Mouse (Mus musculus): Measurements from ENCODE around the gene Gramd1a. TPM values are rescaled to one million over a fixed set of nuclear protein-coding genes. Genes with fewer than 3 reads are reported as not detected.
A peak's percentile ranks its signal among the peaks of the same experiment; 100 is the strongest.

Gene Gramd1a
- total RNA-seq, 2 experiments from 2014 or later, result 94.0 to 120 TPM

DNA sequence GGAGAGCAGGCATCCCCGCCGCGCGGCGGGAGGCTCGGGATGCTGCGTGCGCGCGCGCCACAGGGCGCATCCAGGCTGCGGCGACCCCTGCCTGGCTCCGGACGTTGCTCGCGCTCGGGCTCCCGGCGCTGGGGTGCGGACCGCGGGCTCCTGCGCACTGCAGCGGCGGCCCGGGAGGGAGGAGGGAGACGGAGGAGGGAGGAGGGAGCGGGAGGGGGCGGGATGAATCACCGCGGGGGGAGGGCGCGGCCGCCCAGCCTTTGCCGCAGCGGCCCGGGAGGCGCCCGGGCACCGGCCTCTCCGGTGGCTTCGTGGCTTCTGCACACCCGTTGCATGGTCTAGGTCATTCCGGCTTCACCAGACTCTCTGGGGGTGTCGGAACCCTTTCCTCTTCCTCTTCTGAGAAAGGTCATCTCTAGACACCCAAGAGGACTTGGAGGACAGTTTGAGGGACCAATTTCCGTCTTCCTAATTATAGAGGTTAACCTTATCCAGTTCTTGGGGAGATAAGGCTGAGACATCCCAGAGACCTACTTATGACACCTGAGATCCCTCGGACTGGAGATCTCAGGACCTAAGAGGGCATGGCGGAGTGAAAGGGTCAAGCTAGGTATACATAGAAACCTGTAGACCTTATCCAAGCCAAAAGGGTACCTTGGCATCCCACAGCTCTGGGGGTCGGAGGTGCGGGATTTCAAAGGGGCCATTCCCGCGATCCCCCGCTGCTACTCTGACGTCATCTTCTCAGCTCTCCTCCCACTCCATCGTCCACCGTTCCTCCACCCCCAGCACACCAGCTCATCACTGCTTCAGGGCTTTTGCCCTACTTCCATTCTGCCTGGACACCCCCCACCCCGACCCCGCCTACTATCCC, 28.6 kb downstream of the Gramd1a start, which contains the start of gene Scn1b:
Scn1b (minus strand) TSS at position 153 of the 874 bp plus-strand sequence.
- intact Hi-C loops (cut with DNase I), result no loop called here
- DNase-seq (ENCODE audit: low spot score in 2 of 2), result peak; percentile 68 to 82

DNA sequence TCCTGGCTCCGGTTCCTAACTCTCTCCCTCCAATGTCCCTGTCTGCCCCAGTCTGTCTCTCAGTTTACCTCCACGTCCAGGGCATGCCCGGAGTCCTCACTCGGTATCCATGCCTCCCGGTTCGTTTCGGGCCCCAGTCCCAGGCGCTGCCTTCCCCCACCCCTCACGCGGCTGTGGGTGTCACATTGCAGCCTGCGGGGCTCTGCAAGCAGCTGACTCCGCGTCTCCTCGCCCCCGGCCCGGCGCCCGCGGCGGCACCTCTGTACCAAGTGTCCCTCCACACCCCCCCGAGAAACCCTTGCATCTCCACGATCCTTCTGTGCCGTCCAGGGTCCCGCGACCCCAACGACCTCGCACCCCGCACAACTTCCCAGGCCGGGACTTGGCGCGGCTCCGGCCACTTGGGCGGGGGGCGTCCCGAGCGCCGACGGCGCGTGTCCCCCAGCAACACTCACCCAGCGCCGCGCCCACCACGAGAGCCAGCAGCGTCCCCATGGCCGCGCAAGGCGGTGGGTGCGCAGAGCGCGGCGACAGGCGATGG, 29.4 kb downstream of the Gramd1a start:
- DNase-seq (ENCODE audit: low spot score in 2 of 2), result peak; percentile 69 to 71
- intact Hi-C loops (cut with DNase I), result no loop called here

DNA sequence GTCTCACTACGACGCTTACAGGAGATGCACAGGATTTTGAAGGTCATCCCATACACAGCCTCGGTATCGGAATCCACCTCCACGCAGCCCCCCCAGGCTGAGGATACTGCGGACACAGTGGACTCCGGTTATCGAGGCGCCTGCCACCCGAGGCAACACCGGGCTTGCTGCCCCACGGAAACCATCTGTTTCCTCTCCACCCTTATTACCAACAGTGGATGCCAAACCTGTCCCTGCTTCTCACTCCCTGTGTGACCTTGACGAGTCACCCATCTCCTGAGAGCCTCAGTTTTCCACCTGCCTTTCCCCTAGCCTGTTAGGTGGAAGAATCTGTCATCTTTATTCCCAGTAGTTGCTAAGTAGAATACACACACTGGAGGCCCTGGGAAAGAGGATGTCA, 30.6 kb downstream of the Gramd1a start:
- intact Hi-C loops (cut with DNase I), result no loop called here
- no peak for DNase-seq (ENCODE audit: low spot score in 2 of 2)

DNA sequence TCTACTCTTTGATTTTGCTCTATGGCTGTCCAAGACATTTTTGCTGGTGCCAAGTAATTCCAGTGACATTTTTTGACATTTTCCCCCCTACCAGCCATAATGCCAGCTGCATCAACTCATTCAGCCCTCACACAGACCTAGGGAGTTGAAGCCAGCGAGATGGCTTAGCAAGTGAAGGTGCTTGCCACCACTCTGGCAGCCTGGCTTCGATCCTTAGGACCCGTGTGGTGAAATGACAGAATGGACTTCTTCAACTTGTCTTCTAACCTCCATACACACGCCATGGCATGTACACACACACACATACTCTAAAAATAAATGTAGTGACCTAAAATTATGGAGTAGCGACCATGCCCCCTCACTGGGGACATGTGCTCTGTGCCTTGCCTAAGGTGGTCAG, 31.3 kb downstream of the Gramd1a start:
- intact Hi-C loops (cut with DNase I), result no loop called here
- DNase-seq (ENCODE audit: low spot score in 2 of 2), result no peak

DNA sequence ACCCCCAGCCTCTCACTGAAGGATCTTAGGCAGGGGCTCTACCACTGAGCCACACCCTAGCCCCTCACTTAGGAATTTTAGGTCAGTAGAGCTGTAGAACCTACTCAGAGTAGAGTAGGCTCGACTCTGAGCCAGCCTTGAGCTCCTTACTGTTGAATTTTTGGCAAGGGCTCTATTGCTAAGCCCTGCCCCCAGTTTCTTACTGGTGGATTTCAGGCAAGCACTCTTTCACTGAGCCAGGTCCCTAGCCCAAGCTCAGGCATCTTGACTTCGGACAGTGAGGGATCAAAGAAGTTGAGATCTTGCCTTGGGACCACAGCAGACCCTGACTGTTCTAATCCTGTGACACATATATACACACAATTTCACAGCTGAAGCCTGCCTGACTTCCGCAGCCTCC, 32.0 kb downstream of the Gramd1a start:
- no peak for DNase-seq (ENCODE audit: low spot score in 2 of 2)
- intact Hi-C loops (cut with DNase I), result no loop called here

DNA sequence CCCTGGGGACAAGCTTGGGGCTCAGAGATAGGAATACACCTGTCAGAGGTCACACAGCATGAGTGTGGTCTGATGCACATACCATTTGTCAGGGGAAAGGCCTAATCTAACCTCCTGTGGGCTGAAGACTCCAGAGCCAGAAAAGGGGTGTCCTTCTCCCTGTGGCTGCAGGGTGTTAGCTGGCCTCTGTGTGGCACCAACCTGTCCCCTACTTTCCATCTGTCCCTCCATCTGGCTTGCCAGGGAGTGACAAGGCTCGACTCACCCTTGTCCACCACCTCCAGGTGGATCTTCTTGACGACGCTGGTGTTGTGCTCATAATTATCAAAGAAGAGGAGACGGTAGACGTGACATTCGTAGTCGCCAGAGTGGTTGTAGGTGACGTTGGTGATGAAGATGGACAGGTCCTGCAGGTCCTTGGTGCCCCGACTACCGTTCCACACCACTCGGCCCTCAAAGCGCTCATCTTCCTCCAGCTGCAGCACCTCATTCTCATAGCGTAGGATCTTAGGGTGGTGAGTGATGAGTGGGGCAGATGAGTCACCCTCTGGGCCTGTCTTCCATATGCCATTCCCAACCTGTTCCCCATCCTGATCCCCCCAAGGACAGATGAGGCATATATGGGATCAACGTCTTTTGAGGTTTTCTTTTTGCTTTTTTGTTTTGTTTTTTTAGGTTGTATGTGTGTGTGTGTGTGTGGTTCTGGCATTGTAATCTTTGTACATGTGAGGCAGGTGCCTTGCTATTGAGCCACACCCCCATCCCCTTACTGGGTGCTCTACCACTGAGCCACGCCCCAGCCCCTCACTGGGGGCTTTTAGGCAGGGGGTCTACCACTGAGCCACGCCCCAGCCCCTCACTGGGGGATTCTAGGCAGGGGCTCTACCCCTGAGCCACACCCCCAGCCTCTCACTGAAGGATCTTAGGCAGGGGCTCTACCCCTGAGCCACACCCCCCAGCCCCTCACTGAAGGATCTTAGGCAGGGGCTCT, 32.8 kb downstream of the Gramd1a start:
- intact Hi-C loops (cut with DNase I), result no loop called here
- peak in 1 of 2 experiments; percentile 32 for DNase-seq (ENCODE audit: low spot score in 2 of 2)

DNA sequence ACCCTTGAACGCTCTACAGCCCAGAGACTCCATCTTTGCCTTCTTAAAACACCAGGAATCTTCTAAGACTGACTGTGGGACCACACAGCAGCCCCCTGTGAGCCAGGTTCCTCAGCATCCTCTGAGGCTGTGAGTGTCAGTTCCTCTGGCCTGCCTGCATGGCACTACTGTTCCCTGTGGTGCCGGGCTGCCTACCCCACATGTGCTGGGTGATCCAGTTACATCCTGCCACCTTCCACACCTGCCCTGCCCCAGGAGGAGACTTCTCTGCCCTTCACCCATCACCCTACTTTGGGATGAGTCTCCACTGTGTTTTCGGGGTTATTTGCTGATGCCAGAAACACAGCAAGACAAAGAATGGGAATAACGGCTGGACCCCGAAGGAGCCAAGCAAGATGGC, 36.1 kb downstream of the Gramd1a start:
- no peak for DNase-seq (ENCODE audit: low spot score in 2 of 2)
- intact Hi-C loops (cut with DNase I), result no loop called here

DNA sequence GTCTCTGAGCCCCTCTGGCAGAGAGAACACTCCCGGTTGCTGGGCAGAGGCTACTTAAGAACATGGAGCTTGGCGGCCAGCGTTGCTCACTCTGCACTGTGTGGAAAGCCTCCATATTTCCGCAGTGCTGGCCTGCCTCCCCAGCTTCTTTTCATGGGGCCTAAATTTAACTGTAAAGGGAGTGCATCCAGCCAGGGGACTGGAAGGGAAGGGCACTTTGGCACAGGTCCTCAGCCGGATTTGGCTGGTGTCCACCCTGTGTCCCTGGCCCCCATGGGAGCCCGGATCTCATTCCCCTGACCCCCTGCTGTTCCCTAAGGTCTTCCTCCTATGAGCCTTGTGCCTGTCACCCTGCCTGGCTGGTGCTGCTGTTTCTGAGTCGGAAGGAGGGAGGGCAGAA, 37.2 kb downstream of the Gramd1a start:
- intact Hi-C loops (cut with DNase I), result no loop called here
- DNase-seq (ENCODE audit: low spot score in 2 of 2), result peak in 1 of 2 experiments; percentile 34

DNA sequence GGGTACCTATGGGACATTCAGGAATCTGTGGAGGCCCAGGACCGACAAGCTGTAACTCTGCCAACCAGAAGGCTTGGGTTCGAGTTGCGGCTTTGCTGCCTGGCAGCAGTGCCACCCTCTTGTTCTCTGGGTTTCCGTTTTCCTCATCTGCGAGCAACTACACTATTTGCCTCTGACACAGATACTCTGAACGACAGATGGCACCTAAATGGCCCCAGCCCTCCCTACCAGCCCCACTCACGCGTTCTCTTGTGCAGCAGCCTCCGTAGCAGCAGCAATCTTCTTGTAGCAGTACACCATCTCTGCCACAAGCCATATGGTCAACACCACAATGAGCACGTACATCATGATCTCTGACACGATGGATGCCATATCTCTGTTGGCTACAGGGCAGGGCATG, 38.2 kb downstream of the Gramd1a start:
- intact Hi-C loops (cut with DNase I), result no loop called here
- DNase-seq (ENCODE audit: low spot score in 2 of 2), result no peak

DNA sequence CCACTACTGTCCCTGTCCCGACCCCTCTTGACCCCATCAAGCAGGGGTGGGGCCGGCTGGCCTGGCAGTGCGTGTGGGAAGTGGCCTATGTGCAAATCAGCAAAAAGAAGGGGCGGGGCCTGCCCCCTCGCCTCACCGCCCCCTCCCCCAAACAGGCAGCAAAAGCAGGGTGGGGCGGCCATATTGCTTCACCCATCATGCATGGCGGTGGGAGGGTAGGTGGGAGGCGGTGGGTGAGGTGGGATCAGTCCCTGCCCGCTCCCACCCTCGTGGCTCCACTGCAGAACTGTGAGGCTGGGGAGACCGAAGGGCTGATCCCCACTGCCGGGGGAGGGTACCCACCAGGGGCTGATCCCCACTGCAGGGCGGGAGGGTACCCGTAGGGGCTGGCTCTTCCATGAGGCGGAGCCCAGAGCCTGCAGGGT, 39.0 kb downstream of the Gramd1a start:
- DNase-seq (ENCODE audit: low spot score in 2 of 2), result no peak

DNA sequence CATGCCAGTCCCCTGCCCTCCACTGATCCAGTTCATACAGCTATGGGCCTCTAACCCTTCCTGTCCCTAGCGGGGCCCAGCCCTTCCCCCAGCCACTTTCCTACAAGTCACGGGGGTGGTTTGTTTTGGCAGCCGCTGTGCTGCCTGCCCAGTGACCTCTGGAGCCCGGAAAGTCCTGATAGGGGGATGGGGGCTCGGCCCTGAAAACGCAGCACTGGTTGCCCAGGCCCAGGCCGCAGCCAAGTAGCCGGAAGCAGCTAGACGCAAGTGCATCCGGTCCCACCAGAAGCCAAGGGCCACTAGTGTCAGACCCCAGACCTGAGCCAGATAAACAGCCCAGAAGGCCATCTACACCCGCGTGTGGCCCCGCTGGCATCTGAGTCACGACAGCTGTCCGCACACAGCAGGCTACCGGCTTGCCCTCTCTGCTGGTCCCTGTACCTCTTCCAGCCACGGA, 40.1 kb downstream of the Gramd1a start:
- DNase-seq (ENCODE audit: low spot score in 2 of 2), result peak; percentile 35 to 43

More for the DNA sequence above, 39.0 kb downstream of the Gramd1a start:
- intact Hi-C loops (cut with DNase I), result no loop called here

DNA sequence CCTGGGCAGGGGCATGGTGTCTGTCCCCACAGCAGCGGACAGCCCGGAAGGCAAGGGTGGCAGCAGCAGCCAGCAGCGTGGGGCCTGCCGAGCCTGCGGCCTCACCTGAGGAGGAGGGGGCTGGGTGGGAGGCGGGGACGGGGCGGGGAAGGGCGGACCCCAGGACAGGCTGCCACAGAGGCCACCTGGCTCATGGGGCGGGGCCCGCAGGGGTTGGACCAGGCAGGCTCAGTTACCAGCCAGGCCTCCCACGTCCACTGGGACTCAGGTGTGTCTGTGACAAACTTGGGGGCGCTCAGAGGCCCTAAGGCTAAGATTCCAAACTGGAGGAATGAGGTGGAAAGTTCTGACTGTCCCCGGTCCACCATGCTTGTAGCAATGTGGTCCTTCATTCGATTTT, 40.5 kb downstream of the Gramd1a start, which contains the start of gene Hpn:
Hpn (minus strand) TSS at position 109 of the 400 bp plus-strand sequence.
- intact Hi-C loops (cut with DNase I), result no loop called here

More for the DNA sequence above, 40.1 kb downstream of the Gramd1a start:
- intact Hi-C loops (cut with DNase I), result no loop called here

DNA sequence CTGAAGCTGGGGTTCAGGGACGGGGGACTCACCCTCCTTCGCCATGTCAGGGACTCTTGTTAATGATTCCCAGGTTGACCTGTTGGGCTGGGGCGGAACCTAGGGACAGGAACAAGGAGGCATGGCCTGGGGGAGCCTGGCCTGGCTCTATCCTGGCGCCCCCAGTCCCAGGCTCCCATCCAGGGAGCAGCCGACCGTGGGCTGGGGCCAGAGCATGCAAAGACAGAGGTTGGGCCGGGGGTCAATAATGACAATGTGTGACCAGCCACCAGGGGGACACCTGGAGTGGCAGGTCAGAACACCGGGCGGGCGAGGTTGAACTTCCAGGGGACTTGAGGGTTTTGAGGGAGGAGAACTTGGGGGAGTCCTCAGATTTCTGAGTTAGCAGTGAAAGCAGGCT, 41.0 kb downstream of the Gramd1a start:
- intact Hi-C loops (cut with DNase I), result no loop called here
- DNase-seq (ENCODE audit: low spot score in 2 of 2), result no peak

More for the DNA sequence above, 40.5 kb downstream of the Gramd1a start, which contains the start of gene Hpn:
- no peak for DNase-seq (ENCODE audit: low spot score in 2 of 2)

DNA sequence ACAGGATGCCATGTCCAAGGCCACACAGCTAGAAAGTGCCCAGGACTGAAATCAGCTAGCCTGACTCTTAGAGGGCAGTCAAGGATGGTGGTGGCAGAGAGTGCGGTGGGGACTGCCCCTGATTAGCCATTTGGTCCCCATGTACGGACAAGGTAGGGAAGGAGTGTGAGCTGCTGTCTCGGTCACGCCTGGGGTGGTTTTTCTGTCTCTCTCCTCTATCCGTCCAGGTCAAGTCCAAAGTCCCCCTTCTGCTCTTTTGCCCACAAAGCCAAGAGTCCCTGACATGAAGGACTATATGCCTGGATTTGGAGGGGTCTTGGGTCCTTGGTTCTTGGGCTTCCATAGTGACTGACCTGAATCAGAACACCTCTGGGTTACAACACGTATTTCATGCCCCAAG, 41.9 kb downstream of the Gramd1a start:
- no peak for DNase-seq (ENCODE audit: low spot score in 2 of 2)
- intact Hi-C loops (cut with DNase I), result no loop called here

DNA sequence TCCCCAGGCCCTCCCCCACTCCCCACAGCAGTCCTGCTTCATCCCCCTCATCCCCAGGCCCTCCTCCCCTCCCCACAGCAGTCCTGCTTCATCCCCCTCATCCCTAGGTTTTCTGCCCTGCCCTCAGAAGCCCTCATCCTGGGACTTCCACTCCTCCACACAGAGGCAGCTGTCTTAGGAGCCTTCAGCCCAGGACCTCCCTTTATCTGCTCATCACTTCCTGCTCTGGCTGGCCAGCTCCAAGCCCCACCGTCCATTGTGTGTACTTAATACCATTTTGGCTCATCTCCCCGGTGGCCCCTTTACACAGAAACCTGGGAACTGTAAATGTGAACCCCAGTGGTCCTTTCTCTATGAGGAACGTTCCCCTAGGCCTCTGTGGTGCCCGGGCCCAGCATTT, 43.7 kb downstream of the Gramd1a start:
- no peak for DNase-seq (ENCODE audit: low spot score in 2 of 2)
- intact Hi-C loops (cut with DNase I), result no loop called here

DNA sequence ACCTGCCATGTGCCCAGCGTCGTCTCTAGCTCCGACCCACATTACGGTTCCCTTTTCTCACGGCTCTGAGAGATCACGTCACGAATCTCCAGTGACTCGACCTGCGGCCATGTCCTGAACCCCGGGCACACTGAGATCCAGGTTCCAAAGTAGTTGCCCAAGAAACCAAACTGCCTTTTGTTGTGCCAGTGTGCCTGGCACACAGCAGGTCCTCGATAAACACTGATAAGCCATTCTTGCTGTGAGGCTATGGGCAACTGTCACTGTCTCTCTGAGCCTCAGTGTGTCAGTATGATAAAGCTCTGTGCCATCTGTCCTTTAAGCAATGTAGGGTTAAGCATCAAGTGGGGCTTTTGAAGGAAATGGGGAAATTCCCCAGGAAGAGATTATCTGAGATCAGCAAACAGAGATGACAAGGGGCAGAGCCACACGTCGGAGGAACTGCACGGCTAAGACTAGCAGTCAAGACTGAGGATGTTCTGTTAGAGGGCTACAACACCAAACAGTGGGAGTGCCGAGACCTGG, 44.8 kb downstream of the Gramd1a start:
- intact Hi-C loops (cut with DNase I), result no loop called here
- DNase-seq (ENCODE audit: low spot score in 2 of 2), result no peak

DNA sequence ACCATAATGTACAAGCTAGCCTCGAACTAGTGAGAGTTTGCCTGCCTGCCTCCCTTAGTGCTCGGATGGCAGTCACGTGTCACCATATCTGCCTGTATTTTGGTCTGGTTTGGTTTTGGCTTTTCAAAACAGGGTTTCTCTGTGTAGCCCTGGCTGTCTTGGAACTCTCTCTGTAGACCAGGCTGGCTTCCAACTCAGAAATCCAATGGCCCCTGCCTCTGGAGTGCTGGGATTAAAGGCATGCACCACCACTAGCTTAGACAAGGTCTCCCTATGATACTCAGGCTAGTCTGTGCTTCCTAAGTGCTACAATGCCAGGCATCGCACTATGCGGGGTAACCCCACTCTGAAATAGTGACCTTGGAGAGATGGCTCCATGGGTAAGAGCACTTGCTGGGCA, 45.9 kb downstream of the Gramd1a start:
- intact Hi-C loops (cut with DNase I), result no loop called here

DNA sequence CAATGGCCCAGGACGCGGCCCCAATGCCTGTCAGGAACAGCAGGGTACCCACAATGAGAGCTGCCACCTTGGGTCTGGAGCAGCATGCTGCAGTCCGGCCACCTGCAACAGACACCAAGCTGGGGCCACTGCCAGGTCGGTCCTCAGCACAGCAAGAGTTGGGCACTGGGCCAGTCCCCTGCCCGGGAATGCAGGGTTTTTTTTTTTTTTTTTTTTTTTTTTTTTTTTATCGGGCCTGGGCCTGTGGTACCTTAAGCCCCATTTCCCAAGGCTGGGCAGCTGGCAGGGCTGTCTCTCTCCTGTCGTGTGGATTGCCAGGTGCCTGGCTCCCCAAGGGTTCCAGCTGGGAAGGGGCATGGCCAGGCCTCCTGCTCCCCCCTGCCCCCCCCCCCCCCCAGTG, 46.6 kb downstream of the Gramd1a start:
- intact Hi-C loops (cut with DNase I), result no loop called here
- no peak for DNase-seq (ENCODE audit: low spot score in 2 of 2)

More for the DNA sequence above, 45.9 kb downstream of the Gramd1a start:
- DNase-seq (ENCODE audit: low spot score in 2 of 2), result no peak

DNA sequence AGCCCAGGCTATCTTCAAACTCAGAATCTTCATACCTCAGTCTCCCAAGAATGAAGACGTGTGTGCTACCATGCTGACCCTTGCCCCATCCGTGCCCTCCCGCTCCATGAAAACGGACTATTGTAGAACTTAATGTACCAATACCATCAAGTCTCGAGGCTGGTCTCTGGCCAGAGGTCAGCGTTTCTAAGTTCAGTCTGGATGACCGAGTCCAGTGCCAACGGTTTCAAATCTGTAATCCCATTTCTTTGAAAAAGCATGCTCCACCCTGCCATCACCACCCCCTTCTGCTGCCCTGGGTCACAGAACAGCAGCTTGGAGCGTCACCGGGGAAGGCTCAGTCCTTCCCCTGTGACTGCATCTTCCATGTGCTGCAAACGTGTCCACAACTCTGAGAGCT, 47.9 kb downstream of the Gramd1a start:
- DNase-seq (ENCODE audit: low spot score in 2 of 2), result no peak
- intact Hi-C loops (cut with DNase I), result no loop called here

All from left cerebral cortex, postnatal 36 days (tissue).